Mouse (Mus musculus): ENCODE data around the gene Sirt1.
A peak's percentile ranks its signal among the peaks of the same experiment; 100 is the strongest.

DNA sequence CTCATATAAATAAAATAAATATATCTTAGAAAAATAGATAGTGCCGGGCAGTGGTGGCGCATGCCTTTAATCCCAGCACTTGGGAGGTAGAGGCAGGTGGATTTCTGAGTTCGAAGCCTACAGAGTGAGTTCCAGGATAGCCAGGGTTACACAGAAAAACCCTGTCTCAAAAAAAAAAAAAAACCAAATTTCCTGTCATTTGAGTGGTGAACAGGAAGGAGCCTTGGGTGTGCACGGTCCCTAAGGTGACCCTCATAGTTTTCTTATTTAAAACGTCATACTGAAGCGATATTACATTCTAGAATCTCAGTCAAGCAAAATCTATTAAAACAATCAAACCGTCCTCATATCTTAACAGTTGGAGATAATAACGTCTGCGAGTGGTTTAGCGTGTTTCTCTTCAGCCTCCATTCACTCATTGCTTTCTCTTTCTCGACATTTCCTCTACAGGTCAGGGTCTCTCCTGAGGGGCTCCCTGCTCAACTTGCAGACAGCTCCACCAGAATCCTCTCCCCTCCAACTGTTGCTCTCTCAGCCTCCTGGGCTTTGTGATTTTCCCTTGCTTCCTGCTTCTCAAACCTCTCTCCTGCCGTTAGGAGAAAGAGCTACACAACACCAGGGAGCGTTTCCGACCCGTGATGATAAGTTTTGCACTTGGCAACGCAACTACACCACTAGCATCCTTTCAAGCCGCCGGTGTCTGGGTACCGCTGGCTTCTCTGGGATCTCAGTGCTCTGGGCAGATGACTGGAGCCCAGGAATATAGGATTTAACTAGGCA is 46.9 kb upstream of the Sirt1 start:
- TF ChIP-seq CTCF (IDR thresholded peaks at IDR 0.05; ENCODE audit: extremely low read depth, insufficient read length, insufficient replicate concordance, low read depth, low read length) (peak; percentile 11; the same call in 1 of the 2 replicates), POLR2A (IDR thresholded peaks at IDR 0.05; ENCODE audit: low read depth, low read length) (no peak)

Measured in small intestine, adult 2 months (tissue).